Mouse (Mus musculus): ENCODE results near the gene Defa2. TPM values are rescaled to one million over a fixed set of nuclear protein-coding genes. Genes with fewer than 3 reads are reported as not detected.

Gene Defa2
- not detected in 2 replicates for polyA plus RNA-seq (2012; rRNA removed)

GRCm38 (mm10) chr8:21378215-21378614 is at the start of gene Defa2:
TSS of gene Defa2 (plus strand) at chr8:21378515.

DNA sequence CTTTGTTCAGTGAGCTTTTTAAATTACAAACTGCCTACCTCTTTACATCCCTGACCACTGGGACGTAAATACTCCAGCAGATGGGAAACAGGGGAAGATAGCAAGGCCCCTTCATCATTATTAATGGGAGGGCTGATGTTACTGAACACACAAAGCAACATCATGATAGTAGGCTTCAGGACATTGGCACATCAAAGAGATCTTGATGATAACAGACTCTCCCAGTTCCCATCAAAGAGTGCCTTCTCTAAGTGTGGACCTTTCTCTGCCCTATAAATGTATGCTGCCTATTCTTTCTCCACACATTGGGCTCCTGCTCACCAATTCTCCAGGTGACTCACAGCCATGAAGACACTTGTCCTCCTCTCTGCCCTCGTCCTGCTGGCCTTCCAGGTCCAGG is 13.2 kb downstream of the Defa2 start, which contains the start of gene Defa33:
Gene Defa33 (plus strand): TSS at position 301 of the 400 bp plus-strand sequence.

GRCm38 (mm10) chr8:21427111-21427510 is 48.8 kb downstream of the Defa2 start, which contains the start of gene Defa36:
TSS of gene Defa36 (plus strand) at chr8:21427411.

Other genes with a start within 250 kb of the Defa2 start
- not detected in 2 replicates for gene Defa30, start 243.9 kb upstream of the Defa2 start, polyA plus RNA-seq (2012; rRNA removed)
- gene Defa22, start 216.2 kb upstream of the Defa2 start, polyA plus RNA-seq (2012; rRNA removed): not detected in 2 replicates
- gene Defa31, start 186.9 kb upstream of the Defa2 start, polyA plus RNA-seq (2012; rRNA removed): not detected in 2 replicates
- gene Gm15293, start 177.0 kb upstream of the Defa2 start, polyA plus RNA-seq (2012; rRNA removed): not detected in 2 replicates
- gene Gm15292, start 128.8 kb upstream of the Defa2 start, polyA plus RNA-seq (2012; rRNA removed): not detected in 2 replicates
- gene Defa27, start 63.0 kb upstream of the Defa2 start, polyA plus RNA-seq (2012; rRNA removed): not detected in 2 replicates
- gene Defa29, start 51.5 kb upstream of the Defa2 start, polyA plus RNA-seq (2012; rRNA removed): not detected in 2 replicates
- gene Defa33, start 13.3 kb downstream of the Defa2 start, polyA plus RNA-seq (2012; rRNA removed): not detected in 2 replicates
- gene Defa36, start 48.9 kb downstream of the Defa2 start, polyA plus RNA-seq (2012; rRNA removed): not detected in 2 replicates
- gene Gm7849, start 78.0 kb downstream of the Defa2 start, polyA plus RNA-seq (2012; rRNA removed): not detected in 2 replicates
- gene Defa20, start 130.7 kb downstream of the Defa2 start, polyA plus RNA-seq (2012; rRNA removed): not detected in 2 replicates
- not detected in 2 replicates for gene Defa32, start 150.5 kb downstream of the Defa2 start, polyA plus RNA-seq (2012; rRNA removed)
- gene Defa37, start 186.9 kb downstream of the Defa2 start, polyA plus RNA-seq (2012; rRNA removed): not detected in 2 replicates
- not detected in 2 replicates for gene Defa28, start 204.5 kb downstream of the Defa2 start, polyA plus RNA-seq (2012; rRNA removed)
- gene Gm7861, start 216.0 kb downstream of the Defa2 start, polyA plus RNA-seq (2012; rRNA removed): not detected in 2 replicates
- not detected in 2 replicates for gene Defa26, start 239.7 kb downstream of the Defa2 start, polyA plus RNA-seq (2012; rRNA removed)